Mouse (Mus musculus) heart, adult 2 months (tissue): ENCODE measurements at regions not wholly inside any gene's neighbourhood (a gene's known extent, or its start where the extent isn't known, plus 50 kb on each side); places are given as distances from the start of the nearest gene placed in this dataset.

Experiments
- DNase-seq, 2 experiments: peaks; one replicate each; pipeline ENCODE4 v3.0.0; 2021
- H3K27ac ChIP-seq: fragments of 200-600 bp; 2 replicates; pipeline ENCODE4 v1.8.1; 2022
- H3K27me3 ChIP-seq: fragments of 200-500 bp; 2 replicates; pipeline ENCODE4 v1.6.1; 2012; ENCODE audit warnings: mild to moderate bottlenecking, low read length, inconsistent platforms, mixed read lengths; ENCODE audit not compliant: control insufficient read depth, insufficient read depth
- H3K36me3 ChIP-seq: fragments of 200-500 bp; 2 replicates; pipeline ENCODE4 v1.6.1; 2012; ENCODE audit warnings: low read length, inconsistent platforms; ENCODE audit not compliant: control insufficient read depth, insufficient read depth
- H3K4me1 ChIP-seq: fragments of 200-500 bp; 2 replicates; pipeline ENCODE4 v1.6.1; 2011; ENCODE audit warnings: low read length; ENCODE audit not compliant: control insufficient read depth, insufficient read depth
- H3K4me3 ChIP-seq: fragments of 200-600 bp; 2 replicates; pipeline ENCODE4 v1.8.1; 2022
- H3K79me2 ChIP-seq: fragments of 200-500 bp; replicated peaks from 2 replicates; pipeline ENCODE4 v1.6.1; 2012; ENCODE audit warnings: mild to moderate bottlenecking, inconsistent platforms, low read length, moderate library complexity, mixed read lengths; ENCODE audit not compliant: control insufficient read depth, insufficient read depth
- H3K9ac ChIP-seq: fragments of 200-500 bp; 2 replicates; pipeline ENCODE4 v1.6.1; 2012; ENCODE audit warnings: low read depth, mild to moderate bottlenecking, control low read depth, inconsistent platforms, low read length, mixed read lengths
- CTCF ChIP-seq: fragments of 200-600 bp; IDR thresholded peaks from 2 replicates; pipeline ENCODE4 v1.8.1; 2022; ENCODE audit warnings: antibody characterized with exemption, mild to moderate bottlenecking, moderate library complexity
- EP300 ChIP-seq: fragments of 200-500 bp; IDR thresholded peaks from 2 replicates; pipeline ENCODE4 v1.6.1; 2011; ENCODE audit warnings: low read depth, low read length, control low read depth; ENCODE audit not compliant: insufficient read depth
- POLR2A ChIP-seq: fragments of 200-500 bp; IDR thresholded peaks from 2 replicates; pipeline ENCODE4 v1.6.1; 2011; ENCODE audit warnings: mild to moderate bottlenecking, low read depth, low read length, control low read depth; ENCODE audit not compliant: insufficient read depth
- WGBS: fragments of 180-500 bp; shearing (Covaris S2); methylation state at CpG from one replicate; pipeline ENCODE4 v1.1.7; 2018; 5-methylcytosine and 5-hydroxymethylcytosine counted together
- intact Hi-C: fragments of 180-260 bp; cut with DNase I; formaldehyde crosslinking; loops from one replicate; pipeline ENCODE4 v1.15.1; 2025

DNA sequence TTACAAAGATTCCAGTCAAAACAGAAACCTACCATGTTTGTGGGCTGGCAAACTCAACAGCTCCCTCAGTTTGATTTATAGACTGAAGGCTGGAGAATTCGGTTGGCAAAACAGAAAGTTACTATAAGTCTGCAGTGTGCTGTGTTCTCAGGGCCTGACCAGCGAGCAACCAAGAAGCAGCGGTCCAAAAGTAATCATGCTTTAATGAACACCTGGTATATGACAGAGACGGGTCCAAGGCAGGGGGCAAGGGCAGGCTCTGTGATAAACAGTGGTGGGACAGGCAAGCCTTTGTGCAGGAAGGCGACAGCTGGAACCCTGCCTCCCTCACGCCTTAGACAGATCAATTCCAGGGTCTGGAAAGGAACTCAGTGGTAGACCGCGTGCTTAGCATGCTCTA lies 161.9 kb downstream of the Utp6 start:
- H3K4me1 ChIP-seq, result peaks cover 2% of the 10 kb centered on the region; the same call in 1 of the 2 replicates
- intact Hi-C loops, result no loop called here
- no peaks in the 10 kb centered on the region for H3K79me2 ChIP-seq
- H3K27me3 ChIP-seq, result no peaks in the 10 kb centered on the region
- no peak overlapping the region for H3K27ac ChIP-seq
- TF ChIP-seq EP300, result no peak
- no peak overlapping the region for H3K9ac ChIP-seq
- WGBS, result 81% methylated on average over 8 of the region's 8 CpGs
- H3K4me3 ChIP-seq, result no peak overlapping the region
- DNase-seq, result no peak
- no peaks in the 10 kb centered on the region for H3K36me3 ChIP-seq

GRCm38 (mm10) chr11:79788251-79788741 lies 173.9 kb downstream of the Utp6 start:
- WGBS, result 68% methylated on average over 3 of the region's 3 CpGs
- TF ChIP-seq EP300 (no peak), POLR2A (no peak), CTCF (no peak)
- Histone ChIP-seq H3K4me3 (no peak overlapping the region), H3K36me3 (no peaks in the 10 kb centered on the region), H3K27me3 (no peaks in the 10 kb centered on the region), H3K9ac (no peak overlapping the region), H3K79me2 (no peaks in the 10 kb centered on the region), H3K4me1 (peaks cover 3% of the 10 kb centered on the region), H3K27ac (no peak overlapping the region)
- intact Hi-C loops, result no loop called here
- no peak for DNase-seq

DNA sequence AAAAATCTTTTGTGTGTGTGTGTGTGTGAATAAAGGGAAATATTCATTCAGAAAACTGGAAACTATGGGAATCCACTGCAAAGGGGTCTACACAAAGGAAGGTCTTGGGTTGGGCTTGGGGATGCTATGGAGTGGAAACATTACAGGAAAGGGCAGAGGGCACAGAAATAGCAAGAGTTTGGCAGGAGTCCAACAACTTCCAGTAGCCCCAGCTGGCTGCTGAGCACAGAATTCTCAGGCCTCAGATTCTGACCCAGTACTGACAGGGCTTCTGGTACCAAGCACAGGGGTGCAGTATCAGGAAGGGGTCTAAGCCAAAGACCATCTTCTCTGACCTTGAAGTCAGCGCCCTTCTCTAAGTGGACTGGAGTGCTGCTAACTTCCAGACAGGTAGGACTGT lies 174.4 kb downstream of the Utp6 start:
- peaks cover 3% of the 10 kb centered on the region; the same call in 1 of the 2 replicates for H3K4me1 ChIP-seq
- H3K4me3 ChIP-seq, result no peak overlapping the region
- H3K36me3 ChIP-seq, result no peaks in the 10 kb centered on the region
- no peaks in the 10 kb centered on the region for H3K27me3 ChIP-seq
- H3K79me2 ChIP-seq, result no peaks in the 10 kb centered on the region
- TF ChIP-seq POLR2A, result no peak
- no peak for TF ChIP-seq CTCF
- no peak for TF ChIP-seq EP300
- intact Hi-C loops, result no loop called here
- H3K27ac ChIP-seq, result no peak overlapping the region
- H3K9ac ChIP-seq, result no peak overlapping the region
- no peak for DNase-seq
- 87% methylated on average over 1 of the region's 1 CpGs for WGBS

GRCm38 (mm10) chr11:79784071-79784470 lies 178.1 kb downstream of the Utp6 start:
- DNase-seq, result no peak
- Histone ChIP-seq H3K27me3 (no peaks in the 10 kb centered on the region), H3K27ac (no peak overlapping the region), H3K79me2 (no peaks in the 10 kb centered on the region), H3K9ac (no peak overlapping the region), H3K4me3 (no peak overlapping the region), H3K4me1 (no peaks in the 10 kb centered on the region), H3K36me3 (no peaks in the 10 kb centered on the region)
- WGBS, result 87% methylated on average over 3 of the region's 3 CpGs
- no peak for TF ChIP-seq POLR2A
- no peak for TF ChIP-seq EP300
- no peak for TF ChIP-seq CTCF
- intact Hi-C loops, result no loop called here

DNA sequence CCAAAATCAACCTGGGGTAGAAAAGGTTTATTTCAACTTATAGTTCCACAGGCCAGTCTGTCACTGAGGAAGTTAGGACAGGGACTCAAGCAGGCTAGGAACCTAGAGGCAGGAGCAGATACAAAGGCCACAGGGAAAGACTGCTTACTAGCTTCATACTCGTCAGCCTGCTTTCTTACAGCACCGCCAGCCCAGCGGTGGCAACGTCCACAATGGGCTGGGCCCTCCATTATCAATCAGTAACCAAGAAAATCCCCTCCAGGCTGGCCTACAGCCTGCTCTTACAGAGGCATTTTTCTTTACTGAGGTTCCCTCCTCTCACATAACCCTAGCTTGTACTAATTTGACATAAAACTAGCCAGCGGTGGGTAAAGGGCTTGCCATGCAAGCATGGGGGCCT lies 180.2 kb downstream of the Utp6 start:
- WGBS, result 81% methylated on average over 5 of the region's 5 CpGs
- intact Hi-C loops, result no loop called here
- Histone ChIP-seq H3K27me3 (no peaks in the 10 kb centered on the region), H3K27ac (no peak overlapping the region), H3K9ac (no peak overlapping the region), H3K79me2 (no peaks in the 10 kb centered on the region), H3K36me3 (no peaks in the 10 kb centered on the region), H3K4me1 (no peaks in the 10 kb centered on the region), H3K4me3 (no peak overlapping the region)
- no peak for DNase-seq
- TF ChIP-seq EP300, result no peak
- TF ChIP-seq POLR2A, result no peak
- no peak for TF ChIP-seq CTCF

GRCm38 (mm10) chr11:79779756-79780155 lies 182.4 kb downstream of the Utp6 start:
- no peak overlapping the region for H3K27ac ChIP-seq
- 69% methylated on average over 5 of the region's 5 CpGs for WGBS
- TF ChIP-seq POLR2A (no peak), EP300 (no peak), CTCF (no peak)
- no peak overlapping the region for H3K4me3 ChIP-seq
- intact Hi-C loops, result no loop called here
- H3K9ac ChIP-seq, result no peak overlapping the region
- no peaks in the 10 kb centered on the region for H3K36me3 ChIP-seq
- H3K4me1 ChIP-seq, result no peaks in the 10 kb centered on the region
- H3K79me2 ChIP-seq, result no peaks in the 10 kb centered on the region
- DNase-seq, result no peak
- H3K27me3 ChIP-seq, result no peaks in the 10 kb centered on the region
